Mouse (Mus musculus) small intestine, adult 2 months (tissue): Measurements from ENCODE around the gene Cldn13.

ENCODE experiments used
- CTCF ChIP-seq: fragments of 200-500 bp; IDR thresholded peaks from 2 replicates; pipeline ENCODE4 v1.5.1; 2012; ENCODE audit warnings: low read depth, mild to moderate bottlenecking, control low read depth, inconsistent platforms, low read length, moderate library complexity, mixed read lengths; ENCODE audit not compliant: insufficient replicate concordance, insufficient read length; ENCODE audit errors: extremely low read depth
- POLR2A ChIP-seq: fragments of 200-500 bp; IDR thresholded peaks from 2 replicates; pipeline ENCODE4 v1.6.1; 2012; ENCODE audit warnings: low read depth, mild to moderate bottlenecking, control low read depth, inconsistent platforms, low read length, moderate library complexity

DNA sequence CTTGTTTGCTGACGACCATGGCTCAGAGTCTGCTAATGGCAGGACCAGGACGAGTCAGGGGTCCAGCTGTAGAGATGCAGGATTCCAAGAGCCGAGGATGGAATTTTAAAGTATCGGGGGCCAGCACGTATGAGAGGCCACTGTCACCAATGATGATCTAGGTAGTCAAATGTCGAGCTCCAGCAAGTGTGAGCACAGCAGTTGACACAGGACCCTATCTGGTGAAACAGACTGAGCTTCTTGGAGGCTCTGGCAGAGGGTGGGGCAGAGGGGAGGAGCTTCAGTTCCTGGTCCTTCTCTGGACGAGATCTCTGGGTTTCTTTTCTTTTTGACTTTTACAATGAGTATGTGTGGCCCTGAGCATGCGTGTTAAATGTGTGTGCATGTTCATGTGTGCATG, at the start of gene Cldn13:
- TF ChIP-seq CTCF, result no peak
- TF ChIP-seq POLR2A, result no peak
